Mouse (Mus musculus) testis, postnatal 14 days (tissue): ENCODE results near the gene Bag1.
"Not testable (repeated sequence)": the region's sequence is repeated elsewhere in the genome, so short reads cannot be mapped to it uniquely, and the experiment has no call there.

Source experiments
- DNase-seq: peaks from one replicate; pipeline ENCODE4 v3.0.0; 2021; ENCODE audit warnings: low spot score

Gene Bag1

DNA sequence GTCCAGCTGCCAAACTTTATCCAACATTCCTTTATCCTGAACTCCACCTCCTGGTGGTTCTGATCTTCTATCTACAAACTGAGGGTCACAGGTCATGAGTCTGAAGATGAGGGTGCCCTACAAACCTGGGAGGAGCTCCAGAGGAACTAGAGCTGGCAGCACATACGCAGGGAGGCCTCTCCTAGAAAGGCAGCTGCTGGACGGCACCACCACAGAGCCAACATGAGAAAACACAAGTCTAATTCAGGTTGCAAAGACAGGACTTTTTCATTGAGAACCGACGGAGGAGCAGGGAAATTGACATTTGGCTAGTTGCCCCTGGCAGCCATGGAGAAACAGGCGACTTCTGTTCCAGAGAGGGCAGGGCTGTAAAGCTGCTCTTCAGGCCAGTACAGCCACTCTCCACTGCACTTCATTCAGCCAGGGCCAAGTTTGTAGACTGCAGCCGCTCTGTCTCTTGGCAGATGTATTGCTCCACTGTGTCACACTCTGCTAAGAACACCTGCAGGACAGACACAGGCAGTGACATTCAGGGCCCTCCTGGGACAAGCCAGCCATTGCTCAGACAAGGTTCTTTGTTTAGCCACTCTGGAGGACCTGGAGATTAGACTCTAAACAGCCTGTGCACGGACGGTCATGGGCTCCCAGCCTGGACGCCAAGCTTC lies 11.8 kb downstream of the Bag1 start:
- no peak for DNase-seq

GRCm38 (mm10) chr4:40934369-40934768 lies 13.7 kb downstream of the Bag1 start:
- DNase-seq = not testable (repeated sequence)

- DNase-seq = no peak
These were observed 14.4 kb downstream of the Bag1 start for GRCm38 (mm10) chr4:40933694-40934093.

- DNase-seq = no peak
These were observed 19.0 kb downstream of the Bag1 start for GRCm38 (mm10) chr4:40929046-40929445.

GRCm38 (mm10) chr4:40925568-40925967 lies 22.5 kb downstream of the Bag1 start:
- no peak for DNase-seq

- no peak for DNase-seq
These were observed 24.9 kb downstream of the Bag1 start for GRCm38 (mm10) chr4:40923087-40923651.

GRCm38 (mm10) chr4:40921288-40921687 lies 26.8 kb downstream of the Bag1 start:
- DNase-seq = no peak

DNA sequence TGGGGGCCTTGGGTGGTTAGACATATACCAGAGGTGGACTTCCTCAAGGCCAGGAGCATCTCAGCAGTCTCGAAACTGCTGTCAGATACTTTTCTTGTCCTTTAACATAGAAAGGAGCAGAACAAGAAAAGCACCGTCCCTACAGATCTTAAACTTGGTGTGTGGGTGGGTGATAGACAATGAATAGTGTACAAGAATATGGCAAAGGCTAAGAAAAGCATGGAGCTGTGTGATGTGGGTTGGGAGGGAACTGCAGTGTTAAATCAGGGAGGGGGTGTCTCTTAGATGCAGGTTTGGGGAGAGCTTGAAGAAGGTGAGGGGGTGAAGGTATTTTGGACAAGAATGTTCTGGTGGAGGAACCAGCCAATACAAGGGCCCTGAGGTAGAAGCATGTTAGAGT lies 27.5 kb downstream of the Bag1 start:
- no peak for DNase-seq

- DNase-seq = peak; percentile 24
These were observed 28.3 kb downstream of the Bag1 start, which contains the start of gene Spink4 for GRCm38 (mm10) chr4:40919785-40920184. Spink4 (plus strand) TSS chr4:40920052.

DNA sequence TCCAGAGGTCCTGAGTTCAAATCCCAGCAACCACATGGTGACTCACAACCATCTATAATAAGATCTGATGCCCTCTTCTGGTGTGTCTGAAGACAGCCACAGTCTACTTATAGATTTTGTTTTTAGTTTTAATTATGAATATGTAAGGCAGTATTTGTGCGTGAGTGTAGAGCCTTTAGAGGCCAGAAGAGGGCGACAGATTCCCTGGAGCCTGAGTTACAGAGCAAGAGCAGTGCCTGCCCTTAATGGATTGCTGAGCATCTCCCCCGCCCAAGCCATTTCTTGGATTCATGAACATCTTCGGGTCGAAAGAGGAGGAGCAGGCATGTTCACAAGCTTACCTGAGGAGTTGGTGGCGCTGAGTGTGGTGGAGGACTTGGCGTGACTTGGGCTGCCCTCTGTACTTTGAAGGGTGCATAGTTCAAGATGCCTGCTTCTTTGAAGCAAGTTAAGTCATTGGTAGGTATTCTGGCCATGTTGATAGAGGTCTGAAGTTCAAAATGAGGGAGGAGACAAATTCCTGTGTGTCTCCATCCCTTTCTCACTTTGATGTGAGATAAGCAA lies 31.4 kb downstream of the Bag1 start:
- DNase-seq = no peak

- no peak for DNase-seq
These were observed 32.1 kb downstream of the Bag1 start for GRCm38 (mm10) chr4:40915947-40916346.

DNA sequence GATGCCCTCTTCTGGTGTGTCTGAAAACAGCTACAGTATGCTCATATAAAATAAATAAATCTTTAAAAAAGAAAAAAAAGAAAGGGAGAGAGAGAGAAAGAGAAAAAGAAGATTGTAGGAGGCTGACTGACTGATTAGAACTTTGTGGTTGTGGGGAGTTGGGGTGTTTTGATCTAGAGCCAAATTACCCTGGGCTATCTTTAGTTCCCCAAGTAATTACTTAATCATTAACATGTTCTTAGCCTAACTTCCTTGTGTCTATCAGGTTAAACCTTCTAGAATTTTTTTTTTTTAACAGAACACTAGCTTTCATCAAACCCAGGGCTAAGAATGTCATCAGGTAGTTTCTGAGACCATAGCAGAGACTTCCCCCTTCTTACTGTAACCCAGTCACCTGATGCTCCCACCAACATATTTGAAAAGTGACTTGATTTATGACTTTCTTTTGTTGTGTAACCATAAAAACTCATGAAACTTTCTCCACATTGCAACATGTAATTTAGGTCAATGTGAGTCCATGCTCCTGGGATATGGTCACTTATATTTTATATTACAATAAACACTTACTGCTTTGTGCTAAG lies 33.7 kb downstream of the Bag1 start:
- no peak for DNase-seq

DNA sequence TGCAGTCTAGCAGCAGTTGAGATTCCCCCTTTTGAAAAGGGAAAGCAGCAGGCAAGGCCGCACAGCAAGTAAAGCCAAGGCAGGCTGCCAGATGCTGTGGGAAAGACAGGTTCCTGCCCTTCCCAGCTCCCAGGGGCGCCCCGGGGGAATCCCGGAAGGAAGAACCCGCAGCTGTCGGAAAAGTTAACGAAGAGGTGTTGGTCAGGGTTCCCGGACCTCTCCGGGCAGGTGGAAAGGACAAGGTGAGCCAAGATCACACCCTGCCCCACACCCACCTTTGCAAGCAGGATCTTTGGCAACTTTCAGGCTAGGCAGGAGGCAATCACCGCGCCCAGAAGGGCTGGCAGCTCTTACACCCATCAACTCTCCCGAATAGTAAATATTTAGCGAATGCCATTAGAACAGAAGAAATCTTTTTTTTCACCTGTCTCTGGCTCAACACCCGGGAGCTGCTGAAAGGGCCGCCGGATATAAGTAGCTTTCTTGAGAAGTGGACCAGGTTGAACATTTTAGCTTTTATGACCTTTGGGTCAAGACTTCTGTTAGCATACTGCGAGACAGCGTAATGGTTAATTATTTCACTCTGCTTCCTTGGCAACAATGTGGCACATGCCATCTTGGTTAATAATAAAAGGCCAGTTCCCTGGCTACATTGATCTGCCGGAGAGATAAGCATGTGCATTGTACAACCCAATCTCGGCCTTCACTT lies 39.7 kb downstream of the Bag1 start:
- peak; percentile 39 for DNase-seq

DNA sequence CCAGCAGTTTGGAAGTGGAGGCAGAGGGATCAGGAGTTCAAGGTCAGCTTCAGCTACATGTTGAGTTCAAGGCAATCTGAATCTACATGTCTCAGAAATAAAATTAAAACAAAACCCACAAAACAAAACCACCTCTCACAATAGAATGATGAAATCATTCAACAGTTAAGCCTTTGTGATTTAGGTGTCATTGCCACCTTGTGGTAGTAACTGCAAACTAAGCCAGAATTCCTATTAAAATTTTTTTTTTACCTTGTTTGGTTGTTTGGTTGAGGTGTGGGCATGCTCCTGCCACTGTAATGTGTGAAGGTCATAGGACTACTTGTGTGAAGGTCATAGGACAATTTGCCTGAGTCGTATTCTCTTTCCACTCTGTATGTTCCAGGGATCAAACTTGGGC lies 41.8 kb downstream of the Bag1 start:
- no peak for DNase-seq

GRCm38 (mm10) chr4:40900612-40901011 lies 47.5 kb downstream of the Bag1 start:
- no peak for DNase-seq

DNA sequence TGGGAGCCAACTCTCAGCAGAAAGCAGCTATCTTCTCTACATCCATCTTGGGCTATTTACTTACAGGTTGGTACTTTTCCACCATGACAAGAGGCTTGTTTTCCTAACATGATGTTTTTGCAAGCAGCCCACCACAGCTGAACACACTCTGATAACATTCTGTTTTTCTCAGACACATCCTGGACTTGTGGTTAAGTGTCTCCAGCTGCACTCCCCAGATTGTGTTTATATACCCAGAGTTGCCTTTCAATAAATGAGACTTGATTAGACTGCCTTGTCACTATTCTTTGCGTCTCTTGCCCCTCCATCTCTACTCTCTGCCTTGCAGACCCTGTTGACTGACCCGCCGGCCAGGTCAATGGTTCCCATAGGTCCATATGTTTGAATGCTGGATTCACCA lies 48.0 kb downstream of the Bag1 start:
- no peak for DNase-seq

- peak; percentile 44 for DNase-seq
These were observed 48.8 kb downstream of the Bag1 start for GRCm38 (mm10) chr4:40899264-40899663.

DNA sequence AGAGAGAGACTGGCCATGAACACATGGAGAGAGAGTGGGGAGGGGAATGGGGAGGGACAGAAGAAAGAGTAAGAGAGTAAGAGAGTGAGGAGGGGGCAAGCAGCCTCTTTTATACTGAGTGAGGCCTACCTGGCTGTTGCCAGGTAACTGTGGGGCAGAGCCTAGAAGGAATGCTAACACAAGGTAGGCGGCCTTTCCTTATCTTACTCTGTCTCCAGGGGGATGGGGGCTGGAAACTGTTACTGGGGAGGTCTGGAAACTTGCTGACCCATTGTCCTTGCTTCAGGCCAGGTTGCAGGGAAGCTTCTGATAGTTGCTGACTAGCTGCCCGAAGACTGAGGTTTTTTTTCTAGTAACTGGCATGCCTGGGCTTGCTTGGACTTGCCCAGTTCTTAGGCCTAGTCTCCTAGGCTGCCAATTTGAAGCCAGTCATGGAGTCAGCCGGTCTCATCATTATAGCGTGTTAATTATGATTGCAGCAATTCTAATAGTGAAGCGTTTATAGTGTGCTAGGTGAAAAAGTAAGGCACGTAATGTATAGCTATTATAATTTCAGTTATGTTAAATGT lies 49.5 kb downstream of the Bag1 start:
- DNase-seq = no peak

DNA sequence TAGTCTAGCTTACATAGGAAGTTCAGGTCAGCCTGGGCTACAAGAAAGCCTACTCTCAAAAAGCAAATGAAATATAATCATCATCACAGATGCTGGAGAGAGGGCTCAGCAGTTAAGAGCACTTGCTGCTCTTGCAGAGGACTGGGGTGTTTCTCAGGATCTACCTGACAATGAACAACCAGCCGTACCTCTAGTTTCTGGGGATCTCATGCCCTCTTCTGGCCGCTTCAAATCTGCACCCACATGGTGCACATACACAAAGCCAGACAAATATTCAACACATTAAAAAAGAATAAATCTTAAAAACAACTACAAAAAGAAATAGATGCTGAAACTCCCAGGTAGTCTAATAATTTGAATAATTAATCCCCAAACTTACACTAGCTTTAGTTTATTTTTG lies 52.4 kb downstream of the Bag1 start:
- DNase-seq = no peak

DNA sequence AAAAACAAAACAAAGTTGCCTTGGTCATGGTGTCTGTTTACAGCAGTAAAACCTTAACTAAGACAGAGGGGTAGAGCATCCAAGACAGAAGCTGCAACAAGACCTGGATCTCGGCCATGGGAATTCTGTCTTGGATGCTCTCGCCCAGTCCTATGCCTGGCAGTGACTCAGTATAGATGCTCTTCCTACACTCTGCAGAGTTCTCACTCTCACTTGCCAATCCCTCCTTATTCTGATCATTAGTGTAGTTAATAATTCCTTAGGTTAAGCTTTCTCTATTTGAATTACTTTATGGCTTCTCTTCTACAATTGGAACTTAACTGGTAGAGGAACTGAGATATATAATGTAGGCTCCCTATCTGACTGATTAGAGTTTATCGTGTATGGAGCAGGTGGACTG lies 53.0 kb downstream of the Bag1 start:
- DNase-seq = no peak

- no peak for DNase-seq
These were observed 56.9 kb downstream of the Bag1 start for GRCm38 (mm10) chr4:40891206-40891605.

DNA sequence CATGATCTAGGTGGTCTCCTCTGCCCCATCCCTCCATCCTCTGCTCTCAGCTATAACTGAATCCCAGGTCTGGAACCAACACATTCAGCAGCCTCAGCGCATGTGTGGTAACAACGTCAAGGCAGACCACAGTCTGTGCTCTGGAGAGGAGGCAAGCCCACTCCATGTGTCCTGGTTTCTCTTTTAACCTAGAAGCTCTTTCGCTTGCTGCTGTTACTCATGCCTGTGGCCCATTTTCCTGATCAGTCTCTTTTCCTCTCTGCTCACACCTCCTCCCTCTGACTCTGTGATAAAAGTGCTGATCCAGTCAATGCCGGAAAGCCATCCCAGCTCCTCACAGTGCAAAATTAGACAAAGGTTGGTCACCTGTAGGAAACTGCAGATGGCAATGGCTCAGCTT lies 58.1 kb downstream of the Bag1 start:
- no peak for DNase-seq
